Mouse (Mus musculus) myocyte (in vitro differentiated cells): ENCODE results near the gene Dkk3. TPM values are rescaled to one million over a fixed set of nuclear protein-coding genes. Genes with fewer than 3 reads are reported as not detected.

Experiments used
- H3K27me3 ChIP-seq: one replicate; pipeline ENCODE4 v1.6.1; 2011; ENCODE audit not compliant: control insufficient read depth, insufficient read depth, insufficient read length
- H3K36me3 ChIP-seq: one replicate; pipeline ENCODE4 v1.6.1; 2011; ENCODE audit not compliant: control insufficient read depth, insufficient read depth
- H3K4me2 ChIP-seq: one replicate; pipeline ENCODE4 v1.6.1; 2011; ENCODE audit warnings: low read depth, control low read depth
- H3K4me3 ChIP-seq: one replicate; pipeline ENCODE4 v1.5.1; 2011; ENCODE audit warnings: mild to moderate bottlenecking, control low read depth, moderate library complexity
- H3K79me2 ChIP-seq: one replicate; pipeline ENCODE4 v1.6.1; 2011; ENCODE audit not compliant: control insufficient read depth, insufficient read depth
- H3ac ChIP-seq: one replicate; pipeline ENCODE4 v1.6.1; 2011; ENCODE audit not compliant: control insufficient read depth, insufficient read length
- CEBPB ChIP-seq: IDR thresholded peaks from 2 replicates; pipeline ENCODE4 v1.6.1; 2011; ENCODE audit warnings: mild to moderate bottlenecking, moderate library complexity; ENCODE audit not compliant: poor library complexity, insufficient read depth, severe bottlenecking
- E2F4 ChIP-seq: IDR thresholded peaks from one replicate; pipeline ENCODE4 v1.6.1; 2011; ENCODE audit warnings: mild to moderate bottlenecking, control low read depth, moderate library complexity; ENCODE audit not compliant: insufficient read depth
- MAX ChIP-seq: IDR thresholded peaks from one replicate; pipeline ENCODE4 v1.6.1; 2011; ENCODE audit warnings: low read depth, mild to moderate bottlenecking, control low read depth
- MYOD1 ChIP-seq, 3 experiments: IDR thresholded peaks; one replicate each; pipeline ENCODE4 v1.6.1; 2011; ENCODE audit warnings: control low read depth in 2 of 3, low read depth in 2 of 3, mild to moderate bottlenecking in 2 of 3, moderate library complexity in 1 of 3; ENCODE audit not compliant: insufficient read length in 2 of 3, control insufficient read depth in 1 of 3
- MYOG ChIP-seq, 3 experiments: IDR thresholded peaks; one replicate each; pipeline ENCODE4 v1.6.1; 2011; ENCODE audit warnings: control low read depth in 2 of 3, low read depth in 2 of 3, mild to moderate bottlenecking in 2 of 3; ENCODE audit not compliant: insufficient read length in 2 of 3, control insufficient read depth in 1 of 3, insufficient read depth in 1 of 3
- POLR2A ChIP-seq: IDR thresholded peaks from one replicate; pipeline ENCODE4 v1.6.1; 2011; ENCODE audit warnings: low read depth, mild to moderate bottlenecking, control low read depth, moderate library complexity; ENCODE audit not compliant: insufficient read length
- POLR2AphosphoS2 ChIP-seq: IDR thresholded peaks from one replicate; pipeline ENCODE4 v1.6.1; 2011; ENCODE audit warnings: low read depth, control low read depth; ENCODE audit not compliant: insufficient read length
- REST ChIP-seq: IDR thresholded peaks from one replicate; pipeline ENCODE4 v1.6.1; 2011; ENCODE audit warnings: mild to moderate bottlenecking, control low read depth, moderate library complexity; ENCODE audit not compliant: insufficient read depth, insufficient read length
- SRF ChIP-seq: IDR thresholded peaks from one replicate; pipeline ENCODE4 v1.6.1; 2011; ENCODE audit warnings: low read depth; ENCODE audit not compliant: control insufficient read depth, insufficient read length
- TCF12 ChIP-seq: IDR thresholded peaks from one replicate; pipeline ENCODE4 v1.6.1; 2011; ENCODE audit warnings: mild to moderate bottlenecking, control low read depth; ENCODE audit not compliant: poor library complexity, insufficient read depth, severe bottlenecking
- TCF3 ChIP-seq: IDR thresholded peaks from one replicate; pipeline ENCODE4 v1.6.1; 2011; ENCODE audit warnings: low read depth, control low read depth; ENCODE audit not compliant: insufficient read length
- USF1 ChIP-seq: IDR thresholded peaks from one replicate; pipeline ENCODE4 v1.6.1; 2011; ENCODE audit warnings: low read depth, mild to moderate bottlenecking, control low read depth, moderate library complexity
- polyA plus RNA-seq: library from polyadenylated mRNA; unstranded; fragments of >200 nt; fragmentation: generic; extraction: Trizol; gene quantifications from one replicate; pipeline ENCODE4 v1.2.1, GENCODE M21; 2012; ENCODE audit warnings: missing spikeins

The Dkk3 gene
- polyA plus RNA-seq, 1 experiment: 0.10 TPM

DNA sequence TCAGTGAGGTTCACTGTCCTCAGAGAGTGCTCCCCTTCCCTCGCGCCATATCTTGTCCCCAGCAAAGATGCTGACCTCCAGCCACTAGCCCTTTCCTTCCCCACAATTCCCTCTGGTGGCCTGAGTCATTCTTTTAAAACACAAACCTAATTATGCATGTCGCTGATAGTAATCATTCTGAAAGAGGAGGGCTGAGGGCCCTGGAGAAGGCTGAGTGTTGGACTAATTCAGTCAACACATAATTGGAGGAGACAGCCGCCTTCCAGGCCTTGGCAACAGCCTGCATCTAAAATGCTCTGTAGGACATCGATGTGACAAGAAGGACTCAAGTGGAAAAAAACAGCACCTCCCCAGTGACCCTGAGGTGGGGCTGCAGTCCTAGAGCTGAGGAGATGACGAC is 29.0 kb downstream of the Dkk3 start:
- TF ChIP-seq MYOG (IDR thresholded peaks at IDR 0.05; ENCODE audit: control insufficient read depth in 1 of 3, insufficient read depth in 1 of 3, insufficient read length in 2 of 3, low read depth in 2 of 3) (no peak), TCF3 (no peak), MYOD1 (IDR thresholded peaks at IDR 0.05; ENCODE audit: control insufficient read depth in 1 of 3, insufficient read length in 2 of 3, low read depth in 2 of 3) (no peak), REST (no peak), POLR2A (no peak), MAX (no peak), E2F4 (no peak), POLR2AphosphoS2 (no peak), TCF12 (no peak), SRF (no peak), CEBPB (no peak)

GRCm38 (mm10) chr7:112128810-112129209 is 30.0 kb downstream of the Dkk3 start:
- Histone ChIP-seq H3K4me3 (no peak overlapping the region), H3K27me3 (no peaks in the 10 kb centered on the region), H3K4me2 (no peak overlapping the region), H3K79me2 (no peaks in the 10 kb centered on the region), H3K36me3 (no peaks in the 10 kb centered on the region), H3ac (no peak overlapping the region)
- no peak for TF ChIP-seq E2F4
- TF ChIP-seq POLR2AphosphoS2: no peak
- TF ChIP-seq MAX: no peak
- TF ChIP-seq TCF12: no peak
- TF ChIP-seq MYOG (IDR thresholded peaks at IDR 0.05; ENCODE audit: control insufficient read depth in 1 of 3, insufficient read depth in 1 of 3, insufficient read length in 2 of 3, low read depth in 2 of 3): no peak
- TF ChIP-seq CEBPB: no peak
- no peak for TF ChIP-seq REST
- no peak for TF ChIP-seq TCF3
- no peak for TF ChIP-seq USF1
- TF ChIP-seq MYOD1 (IDR thresholded peaks at IDR 0.05; ENCODE audit: control insufficient read depth in 1 of 3, insufficient read length in 2 of 3, low read depth in 2 of 3): no peak
- TF ChIP-seq POLR2A: no peak
- TF ChIP-seq SRF: no peak

More for the DNA sequence above, 29.0 kb downstream of the Dkk3 start:
- Histone ChIP-seq H3ac (no peak overlapping the region), H3K27me3 (no peaks in the 10 kb centered on the region), H3K79me2 (no peaks in the 10 kb centered on the region), H3K4me3 (no peak overlapping the region), H3K36me3 (no peaks in the 10 kb centered on the region), H3K4me2 (no peak overlapping the region)

- Histone ChIP-seq H3K4me2 (no peak overlapping the region), H3K4me3 (no peak overlapping the region), H3K79me2 (no peaks in the 10 kb centered on the region), H3ac (no peak overlapping the region), H3K27me3 (no peaks in the 10 kb centered on the region), H3K36me3 (no peaks in the 10 kb centered on the region)
- TF ChIP-seq TCF12: no peak
- TF ChIP-seq REST: no peak
- TF ChIP-seq CEBPB: no peak
- TF ChIP-seq TCF3: no peak
- TF ChIP-seq SRF: no peak
- no peak for TF ChIP-seq MYOG (IDR thresholded peaks at IDR 0.05; ENCODE audit: control insufficient read depth in 1 of 3, insufficient read depth in 1 of 3, insufficient read length in 2 of 3, low read depth in 2 of 3)
- no peak for TF ChIP-seq POLR2AphosphoS2
- no peak for TF ChIP-seq MYOD1 (IDR thresholded peaks at IDR 0.05; ENCODE audit: control insufficient read depth in 1 of 3, insufficient read length in 2 of 3, low read depth in 2 of 3)
- no peak for TF ChIP-seq POLR2A
- no peak for TF ChIP-seq E2F4
- TF ChIP-seq USF1: no peak
- no peak for TF ChIP-seq MAX
Measured at GRCm38 (mm10) chr7:112127954-112128353, 30.9 kb downstream of the Dkk3 start.

DNA sequence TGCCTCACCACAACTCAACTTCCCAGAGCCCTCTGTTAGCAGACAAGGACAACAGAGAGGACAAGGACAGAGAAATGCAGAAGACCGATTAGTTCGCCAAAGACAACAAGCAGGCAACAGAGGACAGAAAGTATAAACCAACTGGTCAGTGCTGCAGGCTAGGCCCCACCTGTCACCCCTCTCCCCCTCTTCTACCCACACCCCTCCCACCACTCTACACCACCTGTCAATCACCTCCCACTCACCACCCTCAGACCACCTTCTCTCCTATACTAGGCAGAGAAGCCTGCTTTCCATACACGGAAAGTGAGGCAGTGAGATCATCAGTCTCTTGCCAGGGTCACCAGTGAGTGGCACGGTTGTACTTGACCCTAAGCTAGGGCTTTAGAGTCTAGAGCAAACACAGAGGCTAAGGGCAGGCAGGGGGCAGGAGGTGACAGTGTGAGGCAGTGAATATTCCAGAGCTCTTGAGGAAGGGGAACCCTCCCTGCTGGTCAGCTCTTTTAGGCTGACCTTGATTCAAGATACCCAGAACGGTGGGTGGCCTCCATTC is 31.7 kb downstream of the Dkk3 start:
- no peak overlapping the region for H3K4me3 ChIP-seq
- no peak overlapping the region for H3ac ChIP-seq
- TF ChIP-seq MAX: no peak
- peak in 2 of 3 experiments; percentile 20 to 57 for TF ChIP-seq MYOD1 (IDR thresholded peaks at IDR 0.05; ENCODE audit: control insufficient read depth in 1 of 3, insufficient read length in 2 of 3, low read depth in 2 of 3)
- no peaks in the 10 kb centered on the region for H3K79me2 ChIP-seq
- H3K27me3 ChIP-seq: no peaks in the 10 kb centered on the region
- H3K36me3 ChIP-seq: no peaks in the 10 kb centered on the region
- no peak overlapping the region for H3K4me2 ChIP-seq

DNA sequence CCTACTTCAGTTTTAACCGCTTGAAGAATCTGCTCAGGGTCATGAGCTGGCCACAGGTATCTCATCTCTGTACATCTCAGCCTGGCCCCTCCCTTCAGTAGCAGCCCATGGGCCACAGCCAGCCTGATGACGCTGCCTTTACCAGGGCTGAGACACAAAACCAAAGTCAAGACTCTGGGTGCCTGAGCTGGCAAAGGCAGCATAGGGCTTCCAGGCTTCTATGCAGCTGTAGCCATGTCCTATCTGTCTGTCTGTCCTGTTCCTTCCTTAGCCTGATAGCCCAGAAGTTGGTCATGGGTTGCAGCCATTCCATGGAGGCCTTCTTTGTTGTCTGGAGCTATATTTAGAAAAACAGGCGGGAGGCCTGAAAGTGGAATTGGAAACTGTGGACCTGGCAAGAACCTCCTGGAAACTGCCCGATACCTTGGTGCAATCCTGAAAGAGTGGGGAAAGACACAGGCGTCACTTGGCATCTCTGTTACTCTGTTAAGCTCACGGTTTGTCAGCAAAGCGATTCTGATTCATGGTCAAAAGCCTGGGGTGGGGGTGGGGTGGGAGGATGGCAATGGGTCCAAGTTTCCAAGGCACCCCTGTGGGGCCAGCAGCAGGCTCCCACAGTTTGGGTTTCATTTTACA is 33.1 kb downstream of the Dkk3 start:
- Histone ChIP-seq H3K27me3 (no peaks in the 10 kb centered on the region), H3K4me3 (no peak overlapping the region), H3K36me3 (no peaks in the 10 kb centered on the region), H3K4me2 (no peak overlapping the region), H3ac (no peak overlapping the region), H3K79me2 (no peaks in the 10 kb centered on the region)
- TF ChIP-seq MYOD1 (IDR thresholded peaks at IDR 0.05; ENCODE audit: control insufficient read depth in 1 of 3, insufficient read length in 2 of 3, low read depth in 2 of 3) (no peak), TCF3 (no peak), CEBPB (no peak), POLR2A (no peak), REST (no peak), TCF12 (no peak)
